Mouse (Mus musculus): ENCODE data around the gene Junb. TPM values are rescaled to one million over a fixed set of nuclear protein-coding genes. Genes with fewer than 3 reads are reported as not detected.

The Junb gene
- polyA plus RNA-seq, 1 experiment from 2014 or later: 21.6 TPM

DNA sequence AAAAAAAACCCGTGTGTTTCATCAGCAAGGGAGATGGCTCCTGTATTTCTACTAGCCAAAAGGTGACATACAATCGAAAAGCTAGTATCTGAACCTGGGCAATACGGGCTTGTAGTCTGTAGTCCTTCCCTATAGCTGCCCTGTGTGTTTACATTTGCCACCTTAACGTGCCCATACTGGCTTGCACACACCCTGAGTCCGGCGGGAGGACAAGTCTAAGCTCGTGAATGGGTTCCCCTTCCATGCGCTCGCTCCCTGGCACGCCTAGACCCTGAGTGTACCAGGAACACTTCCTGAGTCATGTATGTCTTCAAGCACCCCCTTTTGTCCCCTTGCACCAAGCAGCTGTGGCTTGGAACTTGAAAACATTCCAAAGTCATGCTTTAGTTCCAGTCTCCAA lies 38.2 kb upstream of the Junb start:
- peaks cover 7% of the 10 kb centered on the region for H3K4me1 ChIP-seq (ENCODE audit: control insufficient read depth, insufficient read depth, low read length)
- H3K4me3 ChIP-seq (replicated peaks; ENCODE audit: low read length): no peak overlapping the region
- H3K36me3 ChIP-seq (ENCODE audit: control insufficient read depth, insufficient read depth, low read length): peaks cover 10% of the 10 kb centered on the region; the same call in 1 of the 2 replicates
- H3K4me2 ChIP-seq (ENCODE audit: low read depth, low read length): no peak overlapping the region
- no peak overlapping the region; the same call in 1 of the 2 replicates for H3K9ac ChIP-seq (ENCODE audit: low read length)
- 53% methylated on average over 10 of the region's 10 CpGs for WGBS
- no peaks in the 10 kb centered on the region for H3K9me3 ChIP-seq (replicated peaks; ENCODE audit: control insufficient read depth, low read length)
- peak overlapping the region; percentile 67 for H3K27ac ChIP-seq (ENCODE audit: low read length)
- H3K27me3 ChIP-seq (ENCODE audit: control insufficient read depth, insufficient read depth, low read length): peaks cover 8% of the 10 kb centered on the region; the same call in 1 of the 2 replicates
- ATAC-seq (ENCODE audit: insufficient read depth, low FRiP score): no peak

DNA sequence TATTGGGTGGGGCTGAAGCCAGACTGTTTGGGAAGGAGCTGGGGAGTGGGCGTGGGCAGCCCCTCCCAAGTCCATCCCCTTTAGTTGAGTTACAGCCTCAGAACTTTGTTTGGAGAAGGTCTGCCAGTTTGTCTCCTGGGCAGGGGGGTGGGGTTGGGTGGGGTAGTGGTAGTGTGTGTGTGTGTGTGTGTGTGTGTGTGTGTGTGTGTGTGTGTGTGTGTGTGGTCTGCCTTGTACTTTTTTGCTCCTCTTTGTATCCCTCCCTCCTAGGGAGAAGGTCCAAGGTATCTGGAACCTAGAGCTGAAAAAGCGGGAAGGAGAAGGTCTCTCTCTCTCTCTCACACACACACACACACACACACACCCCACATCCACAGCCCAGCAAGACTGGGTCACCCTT lies 35.9 kb upstream of the Junb start, which contains the start of gene Best2:
Best2 (minus strand) TSS at position 101 of the 400 bp plus-strand sequence.
- Histone ChIP-seq H3K36me3 (ENCODE audit: control insufficient read depth, insufficient read depth, low read length) (no peaks in the 10 kb centered on the region), H3K27me3 (ENCODE audit: control insufficient read depth, insufficient read depth, low read length) (peaks cover 20% of the 10 kb centered on the region), H3K9me3 (replicated peaks; ENCODE audit: control insufficient read depth, low read length) (no peaks in the 10 kb centered on the region), H3K4me1 (ENCODE audit: control insufficient read depth, insufficient read depth, low read length) (peaks cover 7% of the 10 kb centered on the region), H3K4me3 (replicated peaks; ENCODE audit: low read length) (peak within 1 kb of the TSS; percentile 38), H3K4me2 (ENCODE audit: low read depth, low read length) (peak within 1 kb of the TSS; percentile 70), H3K9ac (ENCODE audit: low read length) (peak within 1 kb of the TSS; percentile 62), H3K27ac (ENCODE audit: low read length) (no peak within 1 kb of the TSS)
- WGBS: 67% methylated on average over 2 of the region's 2 CpGs
- no peak for ATAC-seq (ENCODE audit: insufficient read depth, low FRiP score)

DNA sequence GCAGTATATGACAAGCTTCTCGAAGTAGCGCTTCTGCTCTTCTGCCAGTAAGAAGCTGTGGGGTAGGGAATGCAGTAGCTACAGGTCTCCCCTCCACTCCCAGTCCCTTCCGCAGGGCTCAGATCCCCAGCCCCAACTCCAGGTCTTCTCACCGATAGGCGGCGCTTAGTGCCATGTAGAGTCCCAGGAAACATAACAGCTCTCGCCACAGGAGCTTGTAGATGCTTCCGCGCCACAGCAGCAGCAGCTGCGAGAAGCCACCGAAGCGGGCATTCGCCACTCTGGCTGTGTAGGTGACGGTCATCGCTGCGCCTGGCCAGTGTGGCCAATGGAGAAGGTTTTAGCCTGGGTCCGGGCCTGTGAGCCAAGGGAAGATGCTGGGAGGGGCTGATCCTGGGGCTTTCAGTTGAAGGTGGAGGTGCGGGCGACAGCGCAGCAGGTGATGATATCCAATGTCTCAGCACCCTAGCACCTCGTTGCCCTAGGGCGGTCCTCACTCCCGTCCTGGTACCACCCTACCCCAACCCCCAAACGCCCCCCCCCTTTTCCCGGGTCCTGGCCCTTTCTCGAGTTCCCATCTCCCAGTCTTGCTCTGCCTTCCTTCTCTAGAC lies 34.8 kb upstream of the Junb start:
- Histone ChIP-seq H3K4me1 (ENCODE audit: control insufficient read depth, insufficient read depth, low read length) (peaks cover 7% of the 10 kb centered on the region), H3K27me3 (ENCODE audit: control insufficient read depth, insufficient read depth, low read length) (peaks cover 20% of the 10 kb centered on the region), H3K4me2 (ENCODE audit: low read depth, low read length) (peak overlapping the region; percentile 70), H3K9ac (ENCODE audit: low read length) (peak overlapping the region; percentile 62), H3K4me3 (replicated peaks; ENCODE audit: low read length) (peak overlapping the region; percentile 38), H3K9me3 (replicated peaks; ENCODE audit: control insufficient read depth, low read length) (no peaks in the 10 kb centered on the region), H3K27ac (ENCODE audit: low read length) (no peak overlapping the region), H3K36me3 (ENCODE audit: control insufficient read depth, insufficient read depth, low read length) (no peaks in the 10 kb centered on the region)
- WGBS: 3% methylated on average over 26 of the region's 26 CpGs
- ATAC-seq (ENCODE audit: insufficient read depth, low FRiP score): peak; percentile 70; the same call in 1 of the 2 replicates

DNA sequence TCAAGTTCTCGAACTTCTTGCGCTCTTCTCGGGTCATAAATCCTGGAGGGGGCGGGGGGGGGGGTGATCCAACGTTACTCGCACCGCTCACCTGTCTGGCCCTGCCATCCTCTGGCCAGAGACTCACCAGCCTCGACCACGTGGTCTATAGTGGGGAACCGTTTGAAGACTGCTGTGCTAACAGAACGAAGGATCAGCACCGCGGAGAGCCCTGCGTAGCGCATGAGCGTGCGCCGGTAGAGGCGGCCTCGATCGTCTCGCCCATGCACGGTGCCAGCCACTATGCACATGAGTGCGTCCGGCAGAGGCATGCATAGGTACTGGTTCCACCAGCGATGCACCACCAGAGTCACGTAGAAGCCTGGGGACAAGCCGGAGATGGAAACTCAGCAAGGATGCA lies 32.7 kb upstream of the Junb start:
- ATAC-seq (ENCODE audit: insufficient read depth, low FRiP score): peak; percentile 18; the same call in 1 of the 2 replicates
- Histone ChIP-seq H3K4me3 (replicated peaks; ENCODE audit: low read length) (no peak overlapping the region), H3K36me3 (ENCODE audit: control insufficient read depth, insufficient read depth, low read length) (no peaks in the 10 kb centered on the region), H3K9ac (ENCODE audit: low read length) (no peak overlapping the region), H3K4me1 (ENCODE audit: control insufficient read depth, insufficient read depth, low read length) (no peaks in the 10 kb centered on the region; the same call in 1 of the 2 replicates), H3K27ac (ENCODE audit: low read length) (no peak overlapping the region), H3K9me3 (replicated peaks; ENCODE audit: control insufficient read depth, low read length) (no peaks in the 10 kb centered on the region), H3K4me2 (ENCODE audit: low read depth, low read length) (no peak overlapping the region), H3K27me3 (ENCODE audit: control insufficient read depth, insufficient read depth, low read length) (peaks cover 20% of the 10 kb centered on the region)
- WGBS: 13% methylated on average over 28 of the region's 28 CpGs

DNA sequence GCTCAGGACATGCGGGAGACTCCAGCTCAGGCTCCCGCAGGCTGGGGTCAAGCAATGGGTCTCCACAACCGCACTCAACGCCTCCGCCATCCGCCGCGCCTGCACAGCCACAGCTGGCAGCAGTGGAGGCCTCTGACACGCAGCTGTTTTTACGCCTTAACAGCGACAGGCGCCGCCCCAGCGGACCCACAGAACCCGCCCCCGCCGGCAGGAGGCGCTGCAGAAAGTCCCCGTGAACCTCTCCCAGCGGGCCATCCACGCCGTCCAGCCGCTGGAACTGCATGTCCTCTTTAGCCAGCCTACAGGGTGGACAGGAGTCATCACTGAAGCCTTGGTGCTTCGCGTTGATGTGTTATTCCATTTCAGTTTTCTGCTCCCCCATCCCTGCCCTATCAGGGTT lies 29.2 kb upstream of the Junb start:
- H3K4me2 ChIP-seq (ENCODE audit: low read depth, low read length): no peak overlapping the region
- H3K9me3 ChIP-seq (replicated peaks; ENCODE audit: control insufficient read depth, low read length): no peaks in the 10 kb centered on the region
- no peak overlapping the region for H3K9ac ChIP-seq (ENCODE audit: low read length)
- H3K27me3 ChIP-seq (ENCODE audit: control insufficient read depth, insufficient read depth, low read length): peaks cover 17% of the 10 kb centered on the region
- H3K4me3 ChIP-seq (replicated peaks; ENCODE audit: low read length): no peak overlapping the region
- 19% methylated on average over 25 of the region's 25 CpGs for WGBS
- no peaks in the 10 kb centered on the region for H3K4me1 ChIP-seq (ENCODE audit: control insufficient read depth, insufficient read depth, low read length)
- ATAC-seq (ENCODE audit: insufficient read depth, low FRiP score): no peak
- H3K27ac ChIP-seq (ENCODE audit: low read length): no peak overlapping the region
- no peaks in the 10 kb centered on the region for H3K36me3 ChIP-seq (ENCODE audit: control insufficient read depth, insufficient read depth, low read length)

DNA sequence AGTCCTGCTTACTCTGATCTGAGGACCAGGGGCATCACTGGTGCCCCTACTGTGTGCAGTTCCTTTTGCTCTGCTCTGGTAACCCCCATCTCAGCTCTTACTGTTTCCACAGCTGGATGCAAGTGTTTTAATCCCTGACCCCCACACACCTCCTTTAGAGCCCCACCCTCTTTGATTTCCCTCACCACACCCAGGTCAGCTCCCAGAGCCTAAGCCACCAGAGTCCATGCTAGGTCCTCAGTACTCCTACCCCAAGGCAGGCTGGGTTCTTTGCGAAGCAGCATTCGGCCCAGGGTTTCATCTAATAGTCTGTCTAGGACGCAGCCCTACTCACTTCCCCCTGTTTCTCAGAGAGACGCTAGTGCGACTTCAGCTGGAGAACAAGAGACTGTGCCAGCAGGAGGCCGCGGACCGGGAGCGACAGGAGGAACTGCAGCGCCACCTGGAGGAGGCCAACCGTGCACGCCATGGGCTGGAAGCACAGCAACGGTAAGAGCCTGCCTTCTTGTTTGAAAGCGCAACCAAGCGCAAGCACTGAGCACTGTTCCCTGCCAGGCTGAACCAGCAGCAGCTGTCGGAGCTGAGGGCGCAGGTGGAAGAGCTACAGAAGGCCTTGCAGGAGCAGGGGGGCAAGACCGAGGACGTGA lies 19.3 kb upstream of the Junb start:
- Histone ChIP-seq H3K9me3 (replicated peaks; ENCODE audit: control insufficient read depth, low read length) (no peaks in the 10 kb centered on the region), H3K4me2 (ENCODE audit: low read depth, low read length) (no peak overlapping the region), H3K27me3 (ENCODE audit: control insufficient read depth, insufficient read depth, low read length) (no peaks in the 10 kb centered on the region), H3K9ac (ENCODE audit: low read length) (0 out of 2 replicates have a peak overlapping the region, but pooled peaks have one; percentile 20), H3K4me3 (replicated peaks; ENCODE audit: low read length) (no peak overlapping the region), H3K4me1 (ENCODE audit: control insufficient read depth, insufficient read depth, low read length) (peaks cover 5% of the 10 kb centered on the region; the same call in 1 of the 2 replicates), H3K27ac (ENCODE audit: low read length) (no peak overlapping the region), H3K36me3 (ENCODE audit: control insufficient read depth, insufficient read depth, low read length) (no peaks in the 10 kb centered on the region)
- 10% methylated on average over 19 of the region's 19 CpGs for WGBS
- ATAC-seq (ENCODE audit: insufficient read depth, low FRiP score): peak; percentile 75; the same call in 1 of the 2 replicates

DNA sequence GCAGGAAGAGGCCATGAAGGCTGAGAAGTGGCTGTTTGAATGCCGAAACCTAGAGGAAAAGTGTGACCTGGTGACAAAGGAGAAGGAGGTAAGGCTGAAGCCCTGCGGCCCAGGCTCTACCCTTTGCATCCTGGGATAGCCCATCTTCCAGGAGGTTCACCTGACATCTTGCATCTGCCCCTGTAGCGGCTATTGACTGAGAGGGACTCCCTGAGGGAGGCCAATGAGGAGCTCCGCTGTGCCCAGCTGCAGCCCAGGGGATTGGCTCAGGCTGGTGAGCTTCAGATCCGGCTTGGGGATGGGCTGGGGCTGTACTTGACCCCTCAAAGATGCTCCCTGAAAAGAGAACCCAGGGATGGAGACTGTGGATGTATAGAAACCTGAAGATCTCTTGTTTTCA lies 18.5 kb upstream of the Junb start:
- H3K4me3 ChIP-seq (replicated peaks; ENCODE audit: low read length): no peak overlapping the region
- 84% methylated on average over 5 of the region's 5 CpGs for WGBS
- H3K9me3 ChIP-seq (replicated peaks; ENCODE audit: control insufficient read depth, low read length): no peaks in the 10 kb centered on the region
- no peak overlapping the region for H3K4me2 ChIP-seq (ENCODE audit: low read depth, low read length)
- H3K9ac ChIP-seq (ENCODE audit: low read length): no peak overlapping the region
- peaks cover 5% of the 10 kb centered on the region; the same call in 1 of the 2 replicates for H3K4me1 ChIP-seq (ENCODE audit: control insufficient read depth, insufficient read depth, low read length)
- no peaks in the 10 kb centered on the region for H3K27me3 ChIP-seq (ENCODE audit: control insufficient read depth, insufficient read depth, low read length)
- no peak overlapping the region for H3K27ac ChIP-seq (ENCODE audit: low read length)
- H3K36me3 ChIP-seq (ENCODE audit: control insufficient read depth, insufficient read depth, low read length): no peaks in the 10 kb centered on the region
- ATAC-seq (ENCODE audit: insufficient read depth, low FRiP score): no peak

DNA sequence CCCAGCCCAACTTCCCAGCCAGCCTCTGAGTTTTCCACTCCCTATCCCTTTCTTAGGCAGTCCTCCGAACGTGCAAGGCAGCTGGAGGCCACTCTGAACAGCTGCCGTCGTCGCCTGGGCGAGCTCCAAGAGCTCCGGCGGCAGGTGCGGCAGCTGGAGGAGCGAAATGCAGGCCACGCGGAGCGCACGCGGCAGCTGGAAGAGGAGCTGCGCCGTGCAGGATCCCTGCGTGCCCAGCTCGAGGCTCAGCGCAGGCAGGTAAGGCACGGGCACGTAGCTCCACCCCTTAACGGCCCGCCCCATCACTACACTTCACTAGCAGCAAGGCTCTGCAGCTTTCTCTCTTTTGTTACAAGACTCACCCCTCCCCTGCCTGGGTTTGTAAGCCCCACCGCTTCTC lies 17.2 kb upstream of the Junb start:
- WGBS: 42% methylated on average over 25 of the region's 25 CpGs
- no peak overlapping the region for H3K4me2 ChIP-seq (ENCODE audit: low read depth, low read length)
- no peak overlapping the region for H3K4me3 ChIP-seq (replicated peaks; ENCODE audit: low read length)
- ATAC-seq (ENCODE audit: insufficient read depth, low FRiP score): no peak
- H3K9ac ChIP-seq (ENCODE audit: low read length): no peak overlapping the region
- no peaks in the 10 kb centered on the region for H3K36me3 ChIP-seq (ENCODE audit: control insufficient read depth, insufficient read depth, low read length)
- H3K27ac ChIP-seq (ENCODE audit: low read length): no peak overlapping the region
- no peaks in the 10 kb centered on the region for H3K9me3 ChIP-seq (replicated peaks; ENCODE audit: control insufficient read depth, low read length)
- H3K4me1 ChIP-seq (ENCODE audit: control insufficient read depth, insufficient read depth, low read length): peaks cover 9% of the 10 kb centered on the region; the same call in 1 of the 2 replicates
- no peaks in the 10 kb centered on the region for H3K27me3 ChIP-seq (ENCODE audit: control insufficient read depth, insufficient read depth, low read length)

DNA sequence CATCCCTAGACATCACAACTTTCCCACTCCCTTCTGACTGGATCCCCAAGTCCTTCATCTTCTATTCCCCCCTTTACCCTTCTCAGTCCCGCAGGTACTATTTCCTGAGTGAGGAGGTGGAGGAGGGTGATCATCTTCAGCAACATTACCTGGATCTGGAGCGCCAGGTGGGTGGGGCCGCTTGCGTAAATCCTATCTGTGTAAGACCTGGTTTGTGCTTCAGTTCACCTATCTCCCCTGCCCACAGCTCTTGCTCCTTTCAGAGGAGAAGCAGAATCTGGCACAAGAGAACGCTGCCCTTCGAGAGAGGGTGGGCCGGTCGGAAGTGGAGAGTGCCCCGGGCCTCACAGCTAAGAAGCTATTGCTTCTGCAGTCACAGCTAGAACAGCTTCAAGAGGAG lies 15.9 kb upstream of the Junb start:
- 88% methylated on average over 9 of the region's 9 CpGs for WGBS
- ATAC-seq (ENCODE audit: insufficient read depth, low FRiP score): no peak
- no peak overlapping the region for H3K4me2 ChIP-seq (ENCODE audit: low read depth, low read length)

More for the DNA sequence above, 15.9 kb upstream of the Junb start:
- H3K27ac ChIP-seq (ENCODE audit: low read length): no peak overlapping the region
- H3K4me3 ChIP-seq (replicated peaks; ENCODE audit: low read length): no peak overlapping the region
- H3K36me3 ChIP-seq (ENCODE audit: control insufficient read depth, insufficient read depth, low read length): no peaks in the 10 kb centered on the region
- no peaks in the 10 kb centered on the region for H3K9me3 ChIP-seq (replicated peaks; ENCODE audit: control insufficient read depth, low read length)
- H3K9ac ChIP-seq (ENCODE audit: low read length): no peak overlapping the region
- H3K4me1 ChIP-seq (ENCODE audit: control insufficient read depth, insufficient read depth, low read length): peaks cover 13% of the 10 kb centered on the region
- H3K27me3 ChIP-seq (ENCODE audit: control insufficient read depth, insufficient read depth, low read length): no peaks in the 10 kb centered on the region
